Mouse (Mus musculus) adrenal gland, adult 8-10 months (tissue): ENCODE measurements around the gene Wdr90. TPM values are rescaled to one million over a fixed set of nuclear protein-coding genes. Genes with fewer than 3 reads are reported as not detected.

Experiments
- DNase-seq: peaks from one replicate; pipeline ENCODE4 v3.0.0; 2022
- total RNA-seq, 4 experiments: library from RNA; stranded (reverse); gene quantifications; 2 replicates each; pipeline ENCODE4 v1.2.4; 2022

Gene Wdr90
- total RNA-seq, 4 experiments from 2014 or later = 14.7 to 41.8 (median 22.9) TPM

- DNase-seq = no peak
Observed at GRCm38 (mm10) chr17:25877025-25877424, 15.7 kb upstream of the Wdr90 start.

- no peak for DNase-seq
Observed at GRCm38 (mm10) chr17:25876347-25876915, 15.1 kb upstream of the Wdr90 start.

- DNase-seq = peak; percentile 86
Observed at GRCm38 (mm10) chr17:25875171-25876136, 14.2 kb upstream of the Wdr90 start.

- peak; percentile 86 for DNase-seq
Observed at GRCm38 (mm10) chr17:25874721-25875170, 13.4 kb upstream of the Wdr90 start, which contains the start of gene Mettl26. Mettl26 (plus strand) TSS chr17:25875074.

- no peak for DNase-seq
Observed at GRCm38 (mm10) chr17:25874148-25874720, 12.9 kb upstream of the Wdr90 start.

- DNase-seq = no peak
Observed at GRCm38 (mm10) chr17:25873405-25874147, 12.3 kb upstream of the Wdr90 start.

GRCm38 (mm10) chr17:25872676-25873075 lies 11.4 kb upstream of the Wdr90 start:
- DNase-seq = no peak

- DNase-seq = peak; percentile 84
Observed at GRCm38 (mm10) chr17:25871566-25871965, 10.3 kb upstream of the Wdr90 start.

- DNase-seq = no peak
Observed at GRCm38 (mm10) chr17:25869954-25870353, 8.7 kb upstream of the Wdr90 start.

GRCm38 (mm10) chr17:25869498-25869897 lies 8.2 kb upstream of the Wdr90 start:
- DNase-seq = no peak

- DNase-seq = peak; percentile 89
Observed at GRCm38 (mm10) chr17:25868601-25869191, 7.4 kb upstream of the Wdr90 start, which contains the start of gene Mcrip2. Mcrip2 (minus strand) TSS chr17:25868764.

- peak; percentile 91 for DNase-seq
Observed at GRCm38 (mm10) chr17:25867836-25868600, 6.7 kb upstream of the Wdr90 start.

- no peak for DNase-seq
Observed at GRCm38 (mm10) chr17:25867509-25867835, 6.2 kb upstream of the Wdr90 start.

GRCm38 (mm10) chr17:25866172-25866571 lies 4.9 kb upstream of the Wdr90 start:
- DNase-seq = no peak

- DNase-seq = no peak
Observed at GRCm38 (mm10) chr17:25865288-25865687, 4.0 kb upstream of the Wdr90 start.

- no peak for DNase-seq
Observed at GRCm38 (mm10) chr17:25864311-25864710, 3.0 kb upstream of the Wdr90 start.

GRCm38 (mm10) chr17:25863681-25864080 lies 2.4 kb upstream of the Wdr90 start:
- DNase-seq = no peak

GRCm38 (mm10) chr17:25861704-25862612 lies 657 bp upstream of the Wdr90 start:
- DNase-seq = no peak

- DNase-seq = no peak
Observed at GRCm38 (mm10) chr17:25860229-25860628, 1.1 kb downstream of the Wdr90 start.

GRCm38 (mm10) chr17:25844396-25844901 lies 16.9 kb downstream of the Wdr90 start, which contains the start of gene Rhot2:
Rhot2 (minus strand) TSS chr17:25844851.
- DNase-seq = peak; percentile 94
